21 mouse cellular contexts compared by ENCODE assay signal in the genomic region with DNA sequence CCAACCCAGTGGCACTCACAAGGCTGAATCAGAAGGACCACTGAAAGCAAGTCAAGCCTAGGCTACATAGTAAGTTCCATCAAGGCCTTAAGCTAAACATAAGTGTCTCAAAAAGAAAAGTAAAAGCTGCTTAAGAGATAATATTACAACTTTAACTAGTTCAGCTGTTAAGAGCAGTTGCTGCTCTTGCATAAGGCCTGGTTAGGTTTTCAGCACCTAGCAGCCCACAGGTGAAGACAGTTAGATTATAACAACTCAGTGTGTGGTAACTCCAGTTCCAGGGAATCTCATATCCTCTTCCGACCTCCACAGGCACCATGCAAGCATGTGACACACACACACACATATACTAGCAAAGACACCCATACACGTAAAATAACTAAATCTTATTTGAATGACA. TPM values are rescaled to one million over a fixed set of nuclear protein-coding genes. Genes with fewer than 3 reads are reported as not detected.
DNase-seq lines count a peak whose midpoint lies in the region; ATAC-seq and TF ChIP-seq lines count a peak whose summit lies in the region.
"Had no signal": no experiment of that assay in that cellular context is flagged by ENCODE, and none has a peak within 500 bp of the region (broad histone marks: within the 10 kb centered on the region; RNA-seq: fewer than 3 reads in every experiment).

No protein-coding gene starts in this region.

- WGBS in kidney, embryonic 15.5 days = 71% methylated on average over 2 of the region's 2 CpGs
- WGBS in lung, embryonic 16.5 days = 69% methylated on average over 2 of the region's 2 CpGs

- no peaks in the 10 kb centered on the region for H3K27me3 ChIP-seq in kidney, embryonic 15.5 days
- H3K27me3 ChIP-seq in lung, embryonic 16.5 days (ENCODE audit: control insufficient read depth, insufficient read depth, low read depth, low read length) = no peaks in the 10 kb centered on the region
- no peaks in the 10 kb centered on the region for H3K27me3 ChIP-seq in myocyte (ENCODE audit: control insufficient read depth, insufficient read depth, insufficient read length)
- H3K27me3 ChIP-seq: embryonic facial prominence, embryonic 13.5 days; forebrain, embryonic 13.5 days; liver, embryonic 15.5 days had no signal

- H3K9ac ChIP-seq in kidney, embryonic 15.5 days = no peak overlapping the region
- peak overlapping the region; percentile 27; the same call in 1 of the 2 replicates for H3K9ac ChIP-seq in lung, embryonic 16.5 days (ENCODE audit: low read length)
- H3K9ac ChIP-seq: embryonic facial prominence, embryonic 13.5 days; forebrain, embryonic 13.5 days; liver, embryonic 15.5 days had no signal

- H3K27ac ChIP-seq in kidney, embryonic 15.5 days = 0 out of 2 replicates have a peak overlapping the region, but pooled peaks have one; percentile 20
- H3K27ac ChIP-seq in lung, embryonic 16.5 days (ENCODE audit: low read length) = peak overlapping the region; percentile 38; the same call in 1 of the 2 replicates
- H3K27ac ChIP-seq: embryonic facial prominence, embryonic 13.5 days; forebrain, embryonic 13.5 days; limb, embryonic 10.5 days; liver, embryonic 15.5 days; midbrain, embryonic 10.5 days had no signal

- no peak overlapping the region for H3K4me3 ChIP-seq in kidney, embryonic 15.5 days (replicated peaks)
- no peak overlapping the region for H3K4me3 ChIP-seq in lung, embryonic 16.5 days (ENCODE audit: low read length)
- no peak overlapping the region for H3K4me3 ChIP-seq in myocyte
- H3K4me3 ChIP-seq: embryonic facial prominence, embryonic 13.5 days; forebrain, embryonic 13.5 days; limb, embryonic 10.5 days; liver, embryonic 15.5 days; midbrain, embryonic 10.5 days had no signal

- no peak overlapping the region for H3ac ChIP-seq in myocyte (ENCODE audit: control insufficient read depth, insufficient read length)

- no peaks in the 10 kb centered on the region for H3K9me3 ChIP-seq in kidney, embryonic 15.5 days (replicated peaks)
- no peaks in the 10 kb centered on the region for H3K9me3 ChIP-seq in lung, embryonic 16.5 days (ENCODE audit: control insufficient read depth, low read length)
- H3K9me3 ChIP-seq: embryonic facial prominence, embryonic 13.5 days; forebrain, embryonic 13.5 days; limb, embryonic 10.5 days; liver, embryonic 15.5 days; midbrain, embryonic 10.5 days had no signal

- ATAC-seq in kidney, embryonic 15.5 days (replicated peaks; ENCODE audit: low FRiP score) = no peak
- no peak for ATAC-seq in lung, embryonic 16.5 days (ENCODE audit: low read depth)
- ATAC-seq: activated CD4-positive, CD25-positive, alpha-beta regulatory T cell, adult 4 months; forebrain, embryonic 13.5 days; hindbrain, embryonic 16.5 days had no signal

- H3K79me2 ChIP-seq in myocyte (ENCODE audit: control insufficient read depth, insufficient read depth) = peaks cover 100% of the 10 kb centered on the region

- peaks cover 17% of the 10 kb centered on the region; the same call in 1 of the 2 replicates for H3K4me1 ChIP-seq in kidney, embryonic 15.5 days
- H3K4me1 ChIP-seq in lung, embryonic 16.5 days (replicated peaks; ENCODE audit: control insufficient read depth, insufficient read depth, low read length) = peaks cover 8% of the 10 kb centered on the region; the same call in 1 of the 2 replicates
- H3K4me1 ChIP-seq: limb, embryonic 10.5 days had no signal

- no peak overlapping the region for H3K4me2 ChIP-seq in kidney, embryonic 15.5 days
- H3K4me2 ChIP-seq in lung, embryonic 16.5 days (ENCODE audit: low read depth, low read length) = no peak overlapping the region
- peak overlapping the region; percentile 38 for H3K4me2 ChIP-seq in myocyte (ENCODE audit: low read depth)
- H3K4me2 ChIP-seq: embryonic facial prominence, embryonic 13.5 days; forebrain, embryonic 13.5 days; liver, embryonic 15.5 days had no signal

- H3K36me3 ChIP-seq in kidney, embryonic 15.5 days = 0 out of 2 replicates have a peak, but pooled peaks cover 3% of the 10 kb centered on the region
- no peaks in the 10 kb centered on the region for H3K36me3 ChIP-seq in lung, embryonic 16.5 days (ENCODE audit: control insufficient read depth, insufficient read depth, low read length)
- H3K36me3 ChIP-seq in myocyte (ENCODE audit: control insufficient read depth, insufficient read depth) = no peaks in the 10 kb centered on the region

- no peak for TF ChIP-seq POLR2A in myocyte (IDR thresholded peaks at IDR 0.05; ENCODE audit: insufficient read length, low read depth)

- no peak for DNase-seq in kidney, adult 8-10 months
- no peak for DNase-seq in lung, postnatal 25 days (ENCODE audit: low spot score)
- no peak for DNase-seq in cerebellum, adult 11 months
- no peak for DNase-seq in spleen, postnatal 10 days (ENCODE audit: low spot score in 2 of 2)
- DNase-seq: adrenal gland, adult 8-10 months; cerebellum, adult 2 months; cerebellum, postnatal 25 days; embryo, embryonic 11 days; kidney, adult 18-20 months; liver; thymus, postnatal 25 days had no signal

TF ChIP-seq in myocyte, 11 proteins besides CTCF, POLR2A, EP300 and RAD21:
- TF ChIP-seq SRF (IDR thresholded peaks at IDR 0.05; ENCODE audit: control insufficient read depth, insufficient read length, low read depth) (no peak), POLR2AphosphoS2 (IDR thresholded peaks at IDR 0.05; ENCODE audit: insufficient read length, low read depth) (no peak), USF1 (IDR thresholded peaks at IDR 0.05; ENCODE audit: low read depth) (no peak), CEBPB (IDR thresholded peaks at IDR 0.05; ENCODE audit: insufficient read depth, poor library complexity, severe bottlenecking) (peak; percentile 86; the same call in 1 of the 2 replicates), E2F4 (IDR thresholded peaks at IDR 0.05; ENCODE audit: insufficient read depth) (no peak), REST (IDR thresholded peaks at IDR 0.05; ENCODE audit: insufficient read depth, insufficient read length) (no peak), MYOG (IDR thresholded peaks at IDR 0.05; ENCODE audit: control insufficient read depth in 1 of 3, insufficient read depth in 1 of 3, insufficient read length in 2 of 3, low read depth in 2 of 3) (peak in 2 of 3 experiments; percentile 60 to 69), MYOD1 (IDR thresholded peaks at IDR 0.05; ENCODE audit: control insufficient read depth in 1 of 3, insufficient read length in 2 of 3, low read depth in 2 of 3) (peak; percentile 32 to 85 (median 71)), TCF12 (IDR thresholded peaks at IDR 0.05; ENCODE audit: insufficient read depth, poor library complexity, severe bottlenecking) (peak; percentile 73), TCF3 (IDR thresholded peaks at IDR 0.05; ENCODE audit: insufficient read length, low read depth) (peak; percentile 62)

RNA-seq across cellular contexts. Expression of gene Cbx5, which starts 12.0 kb away (rescaled TPM):
- polyA plus RNA-seq in kidney, embryonic 15.5 days (2015; fragmentation: Nextera tagmentation; extraction: Ambion mirVana) = 124 and 125 TPM in 2 replicates
- 99.2 and 102 TPM in 2 replicates for polyA plus RNA-seq in lung, embryonic 16.5 days (2015; fragmentation: Nextera tagmentation; extraction: Ambion mirVana)
- polyA plus RNA-seq in myocyte (2012; fragmentation: generic; extraction: Trizol) = 54.8 TPM

RNA-seq across cellular contexts. Expression of gene Hnrnpa1, which starts 12.7 kb away (rescaled TPM):
- polyA plus RNA-seq in kidney, embryonic 15.5 days (2015; fragmentation: Nextera tagmentation; extraction: Ambion mirVana) = 1,025 and 1,038 TPM in 2 replicates
- 728 and 785 TPM in 2 replicates for polyA plus RNA-seq in lung, embryonic 16.5 days (2015; fragmentation: Nextera tagmentation; extraction: Ambion mirVana)
- polyA plus RNA-seq in myocyte (2012; fragmentation: generic; extraction: Trizol) = 285 TPM

RNA-seq across cellular contexts. Expression of gene Nfe2, which starts 30.6 kb away (rescaled TPM):
- polyA plus RNA-seq in kidney, embryonic 15.5 days (2015; fragmentation: Nextera tagmentation; extraction: Ambion mirVana) = 5.1 and 6.2 TPM in 2 replicates
- 4.3 and 6.9 TPM in 2 replicates for polyA plus RNA-seq in lung, embryonic 16.5 days (2015; fragmentation: Nextera tagmentation; extraction: Ambion mirVana)
- polyA plus RNA-seq in myocyte (2012; fragmentation: generic; extraction: Trizol) = 0.42 TPM

RNA-seq across cellular contexts. Expression of gene Copz1, which starts 44.9 kb away (rescaled TPM):
- polyA plus RNA-seq in kidney, embryonic 15.5 days (2015; fragmentation: Nextera tagmentation; extraction: Ambion mirVana) = 298 and 300 TPM in 2 replicates
- polyA plus RNA-seq in lung, embryonic 16.5 days (2015; fragmentation: Nextera tagmentation; extraction: Ambion mirVana) = 282 and 290 TPM in 2 replicates
- 172 TPM for polyA plus RNA-seq in myocyte (2012; fragmentation: generic; extraction: Trizol)
